Mouse (Mus musculus) layer of hippocampus, adult 18-20 months (tissue): ENCODE results near the gene Zfp970. TPM values are rescaled to one million over a fixed set of nuclear protein-coding genes. Genes with fewer than 3 reads are reported as not detected.

ENCODE experiments used
- total RNA-seq, 2 experiments: library from RNA; stranded (reverse); gene quantifications; 2 replicates each; pipeline ENCODE4 v1.2.3; 2021

Zfp970 gene
- total RNA-seq, 2 experiments from 2014 or later: 52.8 to 55.0 TPM

Other genes with a start within 250 kb of the Zfp970 start
- gene Gm14409, start 197.7 kb upstream of the Zfp970 start, total RNA-seq: 1 to 10 TPM; 2.0 to 3.3 TPM
- gene Gm14412, start 140.4 kb upstream of the Zfp970 start, total RNA-seq: 1 to 10 TPM; 4.4 to 5.8 TPM
- gene Gm14418, start 66.4 kb upstream of the Zfp970 start, total RNA-seq: 10 to 100 TPM; 34.9 to 42.3 TPM
- 10 to 100 TPM; 48.2 to 58.3 TPM for gene Gm14403, start 33.5 kb downstream of the Zfp970 start, total RNA-seq
- under 1 TPM in 1 of 2 experiments, not detected in 1; 0.86 TPM for gene Gm14406, start 113.5 kb downstream of the Zfp970 start, total RNA-seq